Comparison of ENCODE assay signal across 15 mouse cellular contexts in genomic region chr8:125247349-125247748, GRCm38 (mm10).
"Had no signal": no experiment of that assay in that cellular context is flagged by ENCODE, and none has a peak within 500 bp of the region (broad histone marks: within the 10 kb centered on the region; RNA-seq: fewer than 3 reads in every experiment).

No protein-coding gene starts in this region.

- H3K27me3 ChIP-seq: kidney, embryonic 15.5 days; lung, embryonic 15.5 days; midbrain, embryonic 15.5 days; stomach, embryonic 15.5 days had no signal

- H3K4me1 ChIP-seq: liver, embryonic 12.5 days had no signal

- H3K9me3 ChIP-seq: kidney, embryonic 15.5 days; liver, embryonic 12.5 days; lung, embryonic 15.5 days; midbrain, embryonic 15.5 days; neural tube, embryonic 13.5 days; stomach, embryonic 15.5 days had no signal

- ATAC-seq: liver, embryonic 12.5 days; midbrain, embryonic 15.5 days had no signal

- H3K27ac ChIP-seq: kidney, embryonic 15.5 days; liver, embryonic 12.5 days; lung, embryonic 15.5 days; midbrain, embryonic 15.5 days; neural tube, embryonic 13.5 days; stomach, embryonic 15.5 days had no signal

- H3K9ac ChIP-seq: kidney, embryonic 15.5 days; liver, embryonic 12.5 days; lung, embryonic 15.5 days; midbrain, embryonic 15.5 days; neural tube, embryonic 13.5 days; stomach, embryonic 15.5 days had no signal

- DNase-seq: kidney, adult 2 months; kidney, postnatal 25 days; layer of hippocampus, adult 9-11 months; layer of hippocampus, postnatal 36 days; lung, postnatal 14 days; retina, postnatal 1 day; right cerebral cortex, postnatal 4 days; spleen, adult 18-20 months; thymus, postnatal 4 days had no signal

- H3K36me3 ChIP-seq: kidney, embryonic 15.5 days; liver, embryonic 12.5 days; lung, embryonic 15.5 days; midbrain, embryonic 15.5 days; neural tube, embryonic 13.5 days; stomach, embryonic 15.5 days had no signal

- H3K4me3 ChIP-seq: kidney, embryonic 15.5 days; liver, embryonic 12.5 days; lung, embryonic 15.5 days; midbrain, embryonic 15.5 days; neural tube, embryonic 13.5 days; stomach, embryonic 15.5 days had no signal

- H3K4me2 ChIP-seq: kidney, embryonic 15.5 days; liver, embryonic 12.5 days; lung, embryonic 15.5 days; midbrain, embryonic 15.5 days; neural tube, embryonic 13.5 days; stomach, embryonic 15.5 days had no signal
